Mouse (Mus musculus) hematopoietic stem cell, adult 5-6 weeks (primary cell): ENCODE data around the gene Sarnp. TPM values are rescaled to one million over a fixed set of nuclear protein-coding genes. Genes with fewer than 3 reads are reported as not detected.

Source experiments
- ATAC-seq, 2 experiments: fragments of 125-278 bp in 1 of 2; replicated peaks in 1 of 2; 2 replicates each; pipeline ENCODE4 v1.8.0; 2016 to 2017; ENCODE audit warnings: inconsistent platforms in 2 of 2, mild to moderate bottlenecking in 2 of 2, moderate number of reproducible peaks in 2 of 2, low read depth in 1 of 2, moderate TSS enrichment in 1 of 2; ENCODE audit not compliant: low FRiP score in 2 of 2, poor library complexity in 2 of 2, severe bottlenecking in 2 of 2, insufficient read depth in 1 of 2, low TSS enrichment in 1 of 2
- total RNA-seq: library from RNA; stranded (forward); fragments of 172-1452, 232-1000 nt; gene quantifications from 2 replicates; pipeline ENCODE4 v1.2.3, GENCODE M21; 2017

Sarnp gene
- total RNA-seq, 1 experiment from 2014 or later = 239 TPM

DNA sequence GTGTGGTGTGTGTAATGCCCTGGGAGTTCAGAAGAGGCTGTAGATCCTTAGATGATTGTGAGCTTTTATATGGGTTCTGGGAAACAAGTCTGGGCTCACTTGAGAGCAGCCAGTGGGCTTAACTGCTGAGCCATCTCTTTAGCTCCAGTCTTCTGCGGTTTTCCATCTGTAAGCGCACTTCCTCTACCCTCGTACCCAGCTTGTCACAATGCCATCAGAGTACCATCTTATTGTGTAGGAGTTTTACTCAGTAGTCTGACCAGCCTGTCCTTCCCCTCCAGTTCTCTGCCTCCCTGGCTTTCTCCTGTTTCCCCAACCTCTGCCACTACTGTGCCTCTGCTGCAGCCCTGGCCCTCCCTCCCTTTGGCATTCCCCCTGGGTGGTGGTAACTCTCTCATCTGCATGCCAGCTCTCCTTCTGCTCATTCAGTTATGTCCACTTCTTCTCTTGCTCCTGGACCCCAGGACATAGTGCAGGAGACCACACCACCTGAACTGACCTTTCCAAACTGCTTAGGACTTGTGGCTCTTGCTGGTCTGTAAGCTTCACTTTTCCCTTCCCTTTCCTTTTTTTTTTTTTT, 85.4 kb downstream of the Sarnp start:
- peak; percentile 74 to 84 for ATAC-seq

DNA sequence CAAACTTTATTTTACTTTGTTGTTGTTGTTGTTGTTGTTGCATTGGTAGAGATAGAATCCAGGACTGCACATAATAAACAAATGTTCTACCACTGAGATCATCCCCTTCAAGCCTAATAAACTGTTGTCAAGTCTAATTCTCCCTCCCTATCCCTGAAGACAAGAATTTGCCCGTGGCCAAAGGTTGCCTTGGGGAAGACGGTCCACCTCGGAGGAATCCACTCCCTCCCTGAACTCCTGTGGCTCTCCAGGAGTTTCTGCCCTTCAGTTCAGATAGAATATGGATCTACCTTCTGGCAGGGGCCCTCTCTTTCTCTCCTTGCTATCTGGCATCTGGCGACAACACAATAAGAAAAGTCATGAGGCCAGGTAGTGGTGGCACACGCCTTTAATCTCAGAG, 87.7 kb downstream of the Sarnp start:
- no peak for ATAC-seq

DNA sequence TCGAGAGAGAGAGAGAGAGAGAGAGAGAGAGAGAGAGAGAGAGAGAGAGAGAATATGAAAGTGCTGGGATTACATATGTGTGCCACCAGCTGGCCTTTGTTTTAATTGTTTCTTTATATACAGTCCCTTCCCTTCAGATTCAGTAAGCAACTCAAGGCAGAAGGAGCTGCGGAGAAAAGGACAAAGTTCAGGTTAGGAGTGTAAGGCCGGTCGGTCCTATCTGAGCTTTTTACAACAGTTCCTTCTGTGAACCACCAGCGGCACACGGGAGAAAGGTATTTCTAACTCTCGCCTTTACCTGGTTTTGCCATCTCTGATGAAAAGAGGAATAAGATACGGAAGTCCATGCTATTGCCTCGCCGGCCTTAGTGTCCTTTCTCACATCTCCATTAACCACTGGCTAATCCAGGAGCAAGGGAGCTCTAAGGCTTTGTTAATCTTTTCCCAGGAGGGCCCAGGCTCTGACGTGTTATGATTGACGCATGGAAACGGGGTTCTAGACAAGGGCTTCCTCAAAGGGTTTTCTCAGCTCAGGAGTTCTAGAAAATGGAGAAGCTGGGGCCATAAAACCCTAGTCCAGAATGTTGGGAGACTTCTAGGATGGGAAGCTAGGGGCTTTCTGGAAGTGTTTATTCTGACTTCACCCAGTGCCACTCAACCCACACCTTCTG, 91.8 kb downstream of the Sarnp start:
- no peak for ATAC-seq

DNA sequence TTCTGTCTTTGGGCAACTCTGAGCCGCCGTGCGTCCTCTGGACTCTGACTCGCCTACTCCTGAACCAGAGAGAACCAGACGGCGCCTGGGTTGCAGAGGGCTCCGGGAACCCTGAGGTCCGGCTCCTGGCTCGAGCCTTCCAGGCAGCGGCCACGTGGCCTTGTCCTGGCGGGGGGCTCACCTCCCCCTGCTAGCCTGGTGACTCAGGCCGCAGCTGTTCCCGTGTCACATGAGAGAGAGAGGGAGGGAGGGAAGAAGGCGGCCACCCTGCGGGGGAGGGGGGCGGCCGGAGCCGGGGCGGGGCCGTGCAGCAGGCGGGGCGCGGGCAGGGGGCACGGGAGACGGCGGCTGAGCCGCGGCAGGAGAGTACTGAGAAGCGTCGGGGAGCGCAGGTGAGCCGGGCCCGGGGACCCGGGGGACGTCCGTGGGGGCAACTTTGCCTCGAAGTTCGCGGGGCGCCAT, 92.5 kb downstream of the Sarnp start:
- peak; percentile 25 to 33; a peak in 3 of 4 replicates for ATAC-seq

DNA sequence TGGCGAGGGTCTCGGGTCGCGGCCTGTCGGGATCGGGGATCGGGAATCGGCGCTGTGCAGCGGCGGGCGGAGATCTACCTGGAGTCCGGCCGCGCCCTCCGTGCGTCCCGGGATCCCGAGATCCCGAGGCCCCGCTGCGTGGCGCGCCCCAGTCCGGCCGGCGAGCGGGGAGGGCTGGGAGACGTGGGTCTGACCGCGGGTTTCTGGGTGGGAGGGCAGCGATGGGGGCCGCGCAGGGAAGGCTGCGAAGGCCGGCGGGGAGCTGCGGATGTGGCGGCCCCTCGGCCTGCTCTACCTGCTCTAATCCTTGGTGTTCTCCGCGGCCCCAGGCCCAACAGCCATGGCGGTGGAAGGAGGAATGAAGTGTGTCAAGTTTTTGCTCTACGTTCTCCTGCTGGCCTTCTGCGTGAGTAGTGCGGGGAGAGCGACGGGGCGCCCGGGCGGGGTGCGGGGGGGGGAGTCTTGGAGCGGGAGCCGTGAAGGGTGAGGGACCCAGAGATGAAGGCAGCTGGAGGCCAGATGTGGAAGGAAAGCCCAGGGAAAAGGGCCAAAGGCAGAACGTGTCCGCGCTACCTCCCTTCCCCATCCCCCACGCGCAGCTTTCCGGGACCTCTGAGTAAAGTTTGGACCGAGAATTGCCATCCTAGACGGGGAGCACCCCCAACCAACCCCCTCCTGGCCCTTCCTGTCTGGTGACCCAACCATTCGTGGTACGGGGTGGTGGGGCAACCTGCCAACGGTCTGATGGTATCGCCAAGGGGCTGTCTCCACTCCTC, 93.1 kb downstream of the Sarnp start:
- ATAC-seq = 0 out of 4 replicates have a peak, but pooled peaks of 1 of the 2 experiments have one; percentile 6

DNA sequence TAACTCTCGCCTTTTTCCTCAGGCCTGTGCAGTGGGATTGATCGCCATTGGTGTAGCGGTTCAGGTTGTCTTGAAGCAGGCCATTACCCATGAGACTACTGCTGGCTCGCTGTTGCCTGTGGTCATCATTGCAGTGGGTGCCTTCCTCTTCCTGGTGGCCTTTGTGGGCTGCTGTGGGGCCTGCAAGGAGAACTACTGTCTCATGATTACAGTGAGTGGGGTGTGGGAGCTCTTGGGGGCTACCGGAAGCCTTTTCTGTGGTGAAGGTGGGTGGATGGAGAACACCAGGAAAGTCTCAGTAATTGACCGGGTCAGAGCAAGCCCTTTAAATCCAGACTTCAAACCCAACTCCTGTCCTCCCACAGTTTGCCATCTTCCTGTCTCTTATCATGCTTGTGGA, 94.3 kb downstream of the Sarnp start:
- ATAC-seq = peak; percentile 12 to 15; a peak in 1 of 4 replicates

DNA sequence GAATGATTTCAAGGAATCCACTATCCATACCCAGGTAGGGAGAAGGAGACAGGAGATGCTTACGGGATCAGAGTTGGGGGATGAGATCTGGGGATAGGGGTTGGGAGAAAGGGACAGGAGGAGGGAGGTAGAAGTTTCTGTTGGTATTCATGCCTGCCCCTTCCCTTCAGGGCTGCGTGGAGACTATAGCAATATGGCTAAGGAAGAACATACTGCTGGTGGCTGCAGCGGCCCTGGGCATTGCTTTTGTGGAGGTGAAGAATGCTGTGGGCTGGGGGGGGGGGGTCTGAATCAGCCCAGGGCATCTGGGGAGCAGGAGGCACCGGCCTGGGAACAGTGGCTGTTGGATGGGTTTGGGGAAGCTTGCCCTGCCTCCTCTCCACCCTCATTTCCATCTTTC, 95.1 kb downstream of the Sarnp start:
- no peak for ATAC-seq

DNA sequence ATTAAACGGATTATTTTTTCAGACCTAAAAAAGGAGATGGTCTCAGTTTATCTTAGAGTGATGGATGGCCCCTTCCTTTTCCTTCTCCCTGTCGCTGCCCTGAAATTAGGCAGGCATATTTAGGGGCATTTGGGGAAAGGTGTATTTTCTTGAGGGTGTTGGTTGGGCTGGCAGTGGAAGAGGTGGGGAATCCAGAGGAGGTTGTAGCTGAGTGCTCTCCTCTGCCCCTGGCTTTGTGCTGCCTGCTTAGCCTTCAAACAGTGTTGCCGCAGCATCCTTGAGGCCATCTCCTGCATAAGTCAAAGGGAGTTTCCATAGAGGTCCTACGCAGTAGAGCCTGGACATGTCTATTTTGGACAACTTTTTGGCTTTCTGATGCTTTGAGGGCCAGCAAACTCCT, 95.7 kb downstream of the Sarnp start:
- no peak for ATAC-seq

DNA sequence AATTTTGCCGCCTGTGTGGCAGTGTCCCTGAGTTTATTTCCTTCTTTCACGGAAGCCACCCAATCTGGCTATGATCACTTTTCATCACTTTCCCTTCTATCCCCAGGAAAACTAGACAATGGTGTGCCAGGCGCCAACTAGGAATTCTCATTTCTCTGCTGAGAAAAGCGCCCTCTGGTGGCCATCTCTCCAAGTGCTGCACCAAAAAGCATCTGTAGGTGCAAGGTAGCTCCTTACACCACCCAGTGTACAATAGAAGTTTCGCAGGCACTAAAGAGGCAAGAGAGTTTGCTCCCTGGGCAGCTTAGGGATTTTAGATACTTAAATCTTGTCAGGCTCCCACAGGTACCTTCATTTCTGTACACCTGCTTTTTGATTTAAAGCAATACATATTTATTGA, 96.1 kb downstream of the Sarnp start:
- peak; percentile 66 to 72 for ATAC-seq

DNA sequence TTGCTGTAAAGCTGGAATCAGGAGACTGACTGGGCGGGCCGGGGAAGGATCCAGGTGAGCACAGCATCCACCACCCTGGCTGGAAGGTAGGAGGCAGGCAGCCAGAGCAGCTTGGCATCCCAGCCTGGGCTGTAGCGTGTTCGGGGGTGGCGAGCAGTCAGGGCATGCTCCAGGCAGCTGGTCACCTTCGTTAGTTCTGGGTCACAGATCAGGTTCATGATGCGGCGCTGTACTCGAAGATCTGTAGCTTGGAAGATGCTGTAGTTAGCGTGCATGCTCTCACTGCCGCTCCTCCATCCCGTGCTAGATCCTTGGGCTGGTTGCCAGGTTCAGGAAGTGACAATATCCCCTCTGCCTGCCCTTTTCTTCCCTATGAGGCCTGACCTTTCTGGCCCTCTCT, 96.6 kb downstream of the Sarnp start:
- ATAC-seq = no peak

DNA sequence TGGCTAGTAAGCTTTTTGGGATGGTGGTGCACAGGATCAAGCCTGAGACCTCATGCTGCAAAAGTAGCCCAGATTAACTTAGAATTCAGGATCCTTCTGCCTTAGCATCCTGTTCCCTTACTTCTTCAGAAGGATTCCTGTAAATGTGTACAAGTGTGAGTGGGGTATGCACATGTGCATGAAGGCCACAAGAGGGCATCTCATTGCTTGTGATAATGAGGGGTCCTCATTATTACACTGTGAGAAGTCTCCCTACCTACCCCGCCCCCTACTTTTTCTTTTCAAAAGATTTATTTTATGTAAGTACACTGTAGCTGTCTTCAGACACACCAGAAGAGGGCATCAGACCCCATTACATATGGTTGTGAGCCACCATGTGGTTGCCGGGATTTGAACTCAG, 98.4 kb downstream of the Sarnp start:
- ATAC-seq = no peak

DNA sequence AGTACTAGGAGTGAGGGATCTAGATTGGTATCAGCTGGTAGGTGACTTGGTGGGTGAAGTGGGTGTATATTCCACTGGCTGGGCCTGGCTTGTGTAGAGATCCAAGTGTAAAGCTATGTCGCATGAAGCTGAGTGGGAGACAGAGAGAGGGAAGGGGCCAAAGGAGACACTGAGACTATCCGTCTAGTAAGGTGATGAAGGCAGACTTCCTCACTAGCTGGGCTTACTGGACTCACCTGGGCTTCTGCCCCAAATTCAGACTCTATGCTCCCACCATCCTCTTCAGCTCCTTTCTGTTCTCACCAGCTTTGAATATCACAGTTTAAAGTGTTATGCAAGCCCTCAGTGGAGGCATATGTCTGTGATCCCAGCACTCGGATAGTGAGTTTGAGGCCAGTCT, 99.5 kb downstream of the Sarnp start:
- no peak for ATAC-seq

DNA sequence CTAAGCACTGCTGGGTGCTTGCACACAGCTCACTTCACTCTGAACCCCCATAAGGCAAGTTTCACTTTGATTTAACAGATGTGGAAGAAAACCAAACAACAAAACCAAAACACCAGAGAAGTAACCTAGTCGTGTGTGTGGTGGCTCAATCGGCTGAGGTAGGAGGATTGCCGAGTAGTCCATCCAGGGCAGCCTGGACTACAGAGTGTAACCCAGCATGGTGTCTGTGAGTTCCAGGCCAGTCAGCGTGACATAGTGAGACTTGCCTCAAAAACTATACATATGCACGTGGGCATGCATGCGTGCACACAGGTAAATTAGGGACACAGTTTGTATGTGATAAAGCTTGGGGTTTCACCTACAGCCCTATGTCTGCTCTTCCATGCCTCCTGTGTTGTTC, 100.3 kb downstream of the Sarnp start:
- no peak for ATAC-seq

DNA sequence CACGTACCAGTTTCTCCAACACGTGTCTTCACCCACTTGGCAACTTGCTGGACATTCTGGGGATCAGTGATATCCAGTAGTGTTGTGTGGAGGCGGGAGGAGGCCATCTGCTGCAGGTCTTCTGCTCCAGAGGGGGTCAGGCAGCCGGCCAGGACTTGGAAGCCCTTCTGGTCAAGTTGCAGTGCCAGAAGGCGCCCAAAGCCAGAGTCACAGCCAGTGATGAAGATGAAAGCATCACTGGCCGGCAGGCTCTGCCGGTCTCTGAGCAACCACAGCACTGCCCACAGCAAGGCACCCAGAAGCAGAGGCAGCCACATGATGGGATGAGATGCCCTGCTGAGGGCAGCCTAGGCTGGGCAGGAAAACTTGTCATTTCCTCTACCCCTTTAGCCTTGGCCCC, 101.1 kb downstream of the Sarnp start:
- ATAC-seq = no peak

DNA sequence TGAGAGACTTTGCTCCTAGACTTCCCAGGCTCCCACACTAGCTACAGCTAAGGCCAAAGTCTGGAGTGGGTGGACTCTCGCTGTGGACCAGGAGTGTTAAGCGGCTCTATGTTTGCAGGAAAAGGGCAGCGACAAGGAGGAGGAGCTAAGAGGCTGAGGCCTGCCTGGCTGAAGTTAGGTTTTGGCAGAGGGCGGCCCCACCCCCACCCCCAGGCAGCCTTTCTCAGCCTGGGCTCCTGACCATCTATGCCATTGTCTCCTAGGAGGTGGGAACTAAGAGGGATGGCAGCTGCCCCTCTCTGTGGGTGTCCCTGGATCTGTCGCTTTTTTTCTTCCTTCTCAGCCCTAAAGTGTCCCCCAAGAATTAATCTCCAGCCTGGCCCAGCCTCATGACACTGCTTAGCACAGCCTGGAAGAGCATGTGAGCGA, 102.1 kb downstream of the Sarnp start:
- ATAC-seq = no peak

DNA sequence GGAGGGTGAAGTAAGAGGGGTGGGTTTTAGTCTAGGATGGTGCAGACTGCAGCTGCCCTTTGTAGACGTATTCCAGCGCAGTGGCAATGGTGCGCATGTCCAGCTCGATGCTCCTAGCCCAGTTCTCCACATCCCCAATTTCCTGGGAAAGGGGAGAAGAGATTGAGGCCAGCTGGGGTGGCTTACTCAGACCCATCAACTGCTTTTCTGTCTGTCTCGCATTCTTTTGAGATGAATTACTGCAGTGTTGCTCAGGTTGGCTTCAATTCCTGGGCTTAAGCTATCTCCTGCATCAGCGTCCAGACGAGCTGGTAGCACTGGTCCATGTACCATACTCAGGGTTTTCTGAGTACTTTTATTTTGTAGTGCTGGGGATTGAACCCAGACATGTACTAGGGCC, 102.8 kb downstream of the Sarnp start:
- ATAC-seq = no peak

DNA sequence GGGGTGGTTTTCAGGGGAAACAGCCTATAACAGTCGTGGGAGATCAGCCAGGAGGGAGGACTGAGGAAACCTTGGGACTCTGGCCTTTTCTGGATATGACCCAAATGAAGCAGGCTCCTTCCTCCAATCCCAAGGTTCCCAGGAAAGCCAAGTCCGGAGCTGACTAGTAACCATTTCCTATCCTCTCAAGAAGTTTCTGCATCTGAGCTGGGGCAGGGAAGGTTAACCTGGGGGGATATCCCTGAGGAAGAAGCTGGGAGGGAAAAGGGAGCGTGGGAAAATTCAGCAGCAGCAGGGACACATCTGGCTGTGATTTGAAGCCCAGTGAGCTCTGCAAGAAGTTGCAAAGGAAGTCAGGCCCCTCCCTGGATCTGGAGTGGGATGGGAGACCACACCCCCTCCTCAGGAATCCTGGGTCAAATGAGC, 103.6 kb downstream of the Sarnp start:
- ATAC-seq = no peak

DNA sequence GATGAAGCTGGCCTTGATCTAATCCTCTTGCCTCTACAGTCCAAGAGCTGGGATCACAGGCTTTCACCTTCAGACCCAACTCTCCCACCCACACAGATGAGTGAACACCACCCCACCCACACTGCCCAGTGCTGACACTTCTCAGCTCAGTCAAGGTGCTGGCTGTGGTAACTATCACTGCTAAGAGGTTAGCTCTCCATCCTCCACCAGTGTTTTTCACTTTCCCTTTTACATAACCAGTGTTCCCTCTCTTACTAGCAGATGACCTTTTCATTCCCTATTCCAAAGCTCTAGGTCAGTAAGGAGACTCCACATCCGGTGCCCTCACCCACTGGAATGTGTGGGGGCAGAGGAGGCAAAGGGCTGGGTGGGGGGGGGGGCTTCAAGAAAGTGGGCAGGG, 104.1 kb downstream of the Sarnp start:
- no peak for ATAC-seq
